Mouse (Mus musculus): ENCODE results near the gene Ly6g5b. TPM values are rescaled to one million over a fixed set of nuclear protein-coding genes. Genes with fewer than 3 reads are reported as not detected.
"Not testable (repeated sequence)": the region's sequence is repeated elsewhere in the genome, so short reads cannot be mapped to it uniquely, and the experiment has no call there.

The Ly6g5b gene
- total RNA-seq, 2 experiments from 2014 or later: not detected

- ATAC-seq (replicated peaks; ENCODE audit: poor library complexity, severe bottlenecking): no peak
These were observed 26.7 kb upstream of the Ly6g5b start for GRCm38 (mm10) chr17:35141971-35142370.

GRCm38 (mm10) chr17:35140490-35140996 lies 25.3 kb upstream of the Ly6g5b start:
- ATAC-seq (replicated peaks; ENCODE audit: poor library complexity, severe bottlenecking): no peak

- ATAC-seq (replicated peaks; ENCODE audit: poor library complexity, severe bottlenecking): no peak
These were observed 24.0 kb upstream of the Ly6g5b start for GRCm38 (mm10) chr17:35139269-35139668.

GRCm38 (mm10) chr17:35135591-35136320 lies 20.5 kb upstream of the Ly6g5b start:
- ATAC-seq (replicated peaks; ENCODE audit: poor library complexity, severe bottlenecking): peak; percentile 74

- peak; percentile 84 for ATAC-seq (replicated peaks; ENCODE audit: poor library complexity, severe bottlenecking)
These were observed 19.8 kb upstream of the Ly6g5b start, which contains the start of gene Bag6 for GRCm38 (mm10) chr17:35134801-35135590. TSS of gene Bag6 (plus strand) at chr17:35135178.

- ATAC-seq (replicated peaks; ENCODE audit: poor library complexity, severe bottlenecking): no peak
These were observed 18.3 kb upstream of the Ly6g5b start for GRCm38 (mm10) chr17:35133517-35133916.

- ATAC-seq (replicated peaks; ENCODE audit: poor library complexity, severe bottlenecking): no peak
These were observed 16.9 kb upstream of the Ly6g5b start for GRCm38 (mm10) chr17:35132174-35132560.

- no peak for ATAC-seq (replicated peaks; ENCODE audit: poor library complexity, severe bottlenecking)
These were observed 16.4 kb upstream of the Ly6g5b start, which contains the start of gene Apom for GRCm38 (mm10) chr17:35131500-35132173. TSS of gene Apom (minus strand) at chr17:35132050.

- no peak for ATAC-seq (replicated peaks; ENCODE audit: poor library complexity, severe bottlenecking)
These were observed 15.8 kb upstream of the Ly6g5b start for GRCm38 (mm10) chr17:35131038-35131437.

- no peak for ATAC-seq (replicated peaks; ENCODE audit: poor library complexity, severe bottlenecking)
These were observed 13.8 kb upstream of the Ly6g5b start for GRCm38 (mm10) chr17:35128996-35129395.

- peak; percentile 38 for ATAC-seq (replicated peaks; ENCODE audit: poor library complexity, severe bottlenecking)
These were observed 11.8 kb upstream of the Ly6g5b start for GRCm38 (mm10) chr17:35127017-35127416.

GRCm38 (mm10) chr17:35126206-35126611 lies 11.0 kb upstream of the Ly6g5b start, which contains the start of gene D17H6S53E:
TSS of gene D17H6S53E (plus strand) at chr17:35126373.
- peak; percentile 37 for ATAC-seq (replicated peaks; ENCODE audit: poor library complexity, severe bottlenecking)

GRCm38 (mm10) chr17:35125578-35125977 lies 10.3 kb upstream of the Ly6g5b start:
- no peak for ATAC-seq (replicated peaks; ENCODE audit: poor library complexity, severe bottlenecking)

- peak; percentile 32; the same call in 1 of the 2 replicates for ATAC-seq (replicated peaks; ENCODE audit: poor library complexity, severe bottlenecking)
These were observed 9.9 kb upstream of the Ly6g5b start for GRCm38 (mm10) chr17:35125081-35125480.

- ATAC-seq (replicated peaks; ENCODE audit: poor library complexity, severe bottlenecking): not testable (repeated sequence)
These were observed 9.2 kb upstream of the Ly6g5b start for GRCm38 (mm10) chr17:35124261-35124896.

- ATAC-seq (replicated peaks; ENCODE audit: poor library complexity, severe bottlenecking): not testable (repeated sequence)
These were observed 8.1 kb upstream of the Ly6g5b start for GRCm38 (mm10) chr17:35123287-35123686.

GRCm38 (mm10) chr17:35121871-35122303 lies 6.7 kb upstream of the Ly6g5b start, which contains the start of gene Csnk2b:
TSS of gene Csnk2b (minus strand) at chr17:35122053.
- ATAC-seq (replicated peaks; ENCODE audit: poor library complexity, severe bottlenecking): peak; percentile 5; the same call in 1 of the 2 replicates

- ATAC-seq (replicated peaks; ENCODE audit: poor library complexity, severe bottlenecking): peak; percentile 85
These were observed 6.0 kb upstream of the Ly6g5b start, which contains the start of gene Gpank1 for GRCm38 (mm10) chr17:35121143-35121799. TSS of gene Gpank1 (plus strand) at chr17:35121455.

- ATAC-seq (replicated peaks; ENCODE audit: poor library complexity, severe bottlenecking): no peak
These were observed 5.5 kb upstream of the Ly6g5b start for GRCm38 (mm10) chr17:35120745-35121142.

Measured in granulocyte monocyte progenitor cell, adult 5-6 weeks (primary cell).